Mouse (Mus musculus): ENCODE measurements around the gene Hps6. TPM values are rescaled to one million over a fixed set of nuclear protein-coding genes. Genes with fewer than 3 reads are reported as not detected.

The Hps6 gene
- polyA plus RNA-seq, 1 experiment from 2014 or later: 3.8 TPM

DNA sequence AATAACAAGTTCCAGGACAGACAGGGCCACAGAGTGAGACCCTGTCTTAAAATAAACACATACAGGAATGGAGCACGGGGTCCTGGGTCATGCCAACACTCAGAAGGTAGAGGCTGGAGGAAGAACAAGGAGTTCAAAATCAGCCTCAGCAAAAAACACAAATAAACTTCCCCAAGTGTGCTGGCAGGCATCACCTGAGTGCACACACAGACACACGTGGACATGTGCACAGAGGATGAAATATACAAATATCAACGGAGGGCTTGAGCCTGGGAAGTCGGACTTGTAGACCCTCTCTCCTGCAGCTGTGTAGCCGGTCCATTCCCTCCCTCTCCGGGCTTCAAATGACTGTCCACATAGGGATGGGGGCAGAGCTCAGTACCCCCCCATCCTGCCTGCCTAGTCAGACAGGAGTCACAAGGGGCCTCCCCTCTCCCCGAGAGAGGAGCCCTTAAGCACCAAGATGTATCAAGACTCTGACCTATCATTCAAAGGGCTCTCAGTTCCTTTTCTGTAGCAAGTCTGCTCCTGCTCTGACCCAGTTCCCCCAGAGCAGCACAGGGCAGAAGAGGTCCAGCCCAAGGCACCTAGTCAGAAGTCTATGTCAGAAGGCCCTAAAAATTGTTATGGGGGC is 38.1 kb downstream of the Hps6 start:
- Histone ChIP-seq H3K9me3 (no peaks in the 10 kb centered on the region), H3K4me3 (peak overlapping the region; percentile 93), H3K9ac (peak overlapping the region; percentile 99), H3K4me1 (replicated peaks) (peaks cover 80% of the 10 kb centered on the region), H3K27ac (peak overlapping the region; percentile 99), H3K27me3 (no peaks in the 10 kb centered on the region), H3K36me3 (0 out of 2 replicates have a peak, but pooled peaks cover under 1% of the 10 kb centered on the region), H3K4me2 (peak overlapping the region; percentile 98)
- ATAC-seq (ENCODE audit: low FRiP score): no peak
- WGBS: 12% methylated on average over 7 of the region's 7 CpGs

GRCm38 (mm10) chr19:46041933-46042475 is 38.7 kb downstream of the Hps6 start:
- Histone ChIP-seq H3K9me3 (no peaks in the 10 kb centered on the region), H3K4me1 (replicated peaks) (peaks cover 78% of the 10 kb centered on the region), H3K4me2 (peak overlapping the region; percentile 98), H3K27me3 (no peaks in the 10 kb centered on the region), H3K4me3 (peak overlapping the region; percentile 93), H3K27ac (peak overlapping the region; percentile 99), H3K9ac (peak overlapping the region; percentile 99), H3K36me3 (no peaks in the 10 kb centered on the region)
- WGBS: under 1% methylated on average over 12 of the region's 14 CpGs
- ATAC-seq (ENCODE audit: low FRiP score): peak; percentile 18; the same call in 1 of the 2 replicates

DNA sequence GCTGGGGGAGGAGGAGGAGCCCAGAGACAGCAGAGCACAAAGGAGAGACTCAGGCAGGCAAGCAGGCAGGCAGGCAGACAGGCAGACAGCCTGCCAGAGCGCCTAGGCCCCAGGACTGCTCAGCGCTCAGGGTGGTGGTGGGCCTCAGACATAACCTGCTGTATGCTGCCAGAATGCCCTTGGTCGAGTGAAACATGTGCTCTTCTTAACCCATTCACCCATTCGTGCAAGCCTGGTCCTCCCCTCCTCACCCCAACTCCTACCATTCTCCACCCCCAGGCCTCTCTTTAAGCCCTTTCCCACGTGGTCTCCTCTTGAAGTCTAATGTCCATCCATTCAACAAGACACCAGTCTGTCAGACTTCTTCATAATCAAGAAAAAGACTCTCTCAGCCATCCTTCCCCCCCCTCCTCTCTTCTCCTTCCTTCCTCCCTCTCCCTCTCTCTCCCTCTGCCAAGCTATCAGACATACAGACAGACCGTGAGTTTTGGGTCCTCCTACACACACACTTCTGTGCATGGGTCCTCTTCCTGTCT is 39.2 kb downstream of the Hps6 start:
- Histone ChIP-seq H3K27ac (peak overlapping the region; percentile 99), H3K27me3 (no peaks in the 10 kb centered on the region), H3K9me3 (no peaks in the 10 kb centered on the region), H3K4me1 (replicated peaks) (peaks cover 73% of the 10 kb centered on the region), H3K36me3 (no peaks in the 10 kb centered on the region), H3K4me3 (peak overlapping the region; percentile 93), H3K4me2 (peak overlapping the region; percentile 98), H3K9ac (peak overlapping the region; percentile 99)
- peak; percentile 21; the same call in 1 of the 2 replicates for ATAC-seq (ENCODE audit: low FRiP score)
- under 1% methylated on average over 6 of the region's 6 CpGs for WGBS

GRCm38 (mm10) chr19:46043380-46043779 is 40.1 kb downstream of the Hps6 start:
- peak overlapping the region; percentile 98 for H3K4me2 ChIP-seq
- H3K4me3 ChIP-seq: peak overlapping the region; percentile 93
- peak overlapping the region; percentile 99 for H3K9ac ChIP-seq
- WGBS: 58% methylated on average over 7 of the region's 7 CpGs
- ATAC-seq (ENCODE audit: low FRiP score): no peak
- no peaks in the 10 kb centered on the region for H3K36me3 ChIP-seq
- no peaks in the 10 kb centered on the region for H3K27me3 ChIP-seq
- peak overlapping the region; percentile 99 for H3K27ac ChIP-seq
- H3K4me1 ChIP-seq (replicated peaks): peaks cover 65% of the 10 kb centered on the region
- H3K9me3 ChIP-seq: no peaks in the 10 kb centered on the region

GRCm38 (mm10) chr19:46044271-46044992 is 41.1 kb downstream of the Hps6 start, which contains the start of gene Pprc1:
TSS of gene Pprc1 (plus strand) at chr19:46044886.
- peak within 1 kb of the TSS; percentile 93 for H3K4me3 ChIP-seq
- H3K9me3 ChIP-seq: no peaks in the 10 kb centered on the region
- peaks cover 60% of the 10 kb centered on the region for H3K4me1 ChIP-seq (replicated peaks)
- ATAC-seq (ENCODE audit: low FRiP score): peak; percentile 6
- peak within 1 kb of the TSS; percentile 99 for H3K9ac ChIP-seq
- peak within 1 kb of the TSS; percentile 99 for H3K27ac ChIP-seq
- under 1% methylated on average over 22 of the region's 34 CpGs for WGBS
- no peaks in the 10 kb centered on the region for H3K27me3 ChIP-seq
- H3K36me3 ChIP-seq: no peaks in the 10 kb centered on the region
- peak within 1 kb of the TSS; percentile 98 for H3K4me2 ChIP-seq

GRCm38 (mm10) chr19:46044993-46045695 is 41.8 kb downstream of the Hps6 start, which contains the start of gene Ldb1:
TSS of gene Ldb1 (minus strand) at chr19:46045214.
- ATAC-seq (ENCODE audit: low FRiP score): peak; percentile 75

DNA sequence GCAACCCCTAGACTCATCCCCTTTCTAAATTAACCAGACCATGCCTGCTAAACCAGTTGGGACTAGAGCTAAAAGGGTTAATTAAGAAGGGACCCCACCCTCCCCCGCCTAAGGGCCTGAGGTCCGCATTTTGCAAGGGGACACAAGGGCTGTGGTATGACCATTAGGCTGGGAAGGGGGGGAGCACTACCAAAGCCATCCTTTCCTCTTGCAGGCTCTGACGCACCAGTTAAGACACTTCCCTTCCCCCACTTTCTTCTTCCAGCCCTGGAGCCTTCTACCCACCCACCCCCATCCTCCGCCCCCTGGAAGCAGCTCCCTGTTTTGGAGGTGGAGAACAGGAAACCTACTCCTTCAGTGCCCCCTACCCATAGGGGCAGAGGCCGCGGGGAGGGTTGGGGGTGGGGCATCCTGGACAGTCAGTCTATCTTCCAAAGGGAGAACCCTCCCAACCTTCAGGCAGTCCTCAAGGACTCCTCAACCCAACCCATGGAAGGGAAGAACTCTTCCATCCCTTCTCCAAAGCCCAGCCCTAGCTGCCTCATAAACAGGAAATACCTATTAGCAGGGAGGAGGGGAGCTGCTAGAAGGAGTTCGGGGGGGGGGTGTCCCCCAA is 42.5 kb downstream of the Hps6 start:
- Histone ChIP-seq H3K36me3 (no peaks in the 10 kb centered on the region), H3K4me3 (peak overlapping the region; percentile 93), H3K4me1 (replicated peaks) (peaks cover 49% of the 10 kb centered on the region), H3K9ac (peak overlapping the region; percentile 99), H3K27me3 (no peaks in the 10 kb centered on the region), H3K4me2 (peak overlapping the region; percentile 98), H3K9me3 (no peaks in the 10 kb centered on the region), H3K27ac (peak overlapping the region; percentile 99)
- whole genome bisulfite sequencing: 1% methylated on average over 7 of the region's 7 CpGs
- peak; percentile 30 for ATAC-seq (ENCODE audit: low FRiP score)

More at GRCm38 (mm10) chr19:46044993-46045695, 41.8 kb downstream of the Hps6 start, which contains the start of gene Ldb1:
- Histone ChIP-seq H3K4me2 (peak within 1 kb of the TSS; percentile 98), H3K4me3 (peak within 1 kb of the TSS; percentile 93), H3K27ac (peak within 1 kb of the TSS; percentile 99), H3K27me3 (no peaks in the 10 kb centered on the region), H3K4me1 (replicated peaks) (peaks cover 55% of the 10 kb centered on the region), H3K36me3 (no peaks in the 10 kb centered on the region), H3K9ac (peak within 1 kb of the TSS; percentile 99), H3K9me3 (no peaks in the 10 kb centered on the region)
- 2% methylated on average over 61 of the region's 84 CpGs for WGBS

GRCm38 (mm10) chr19:46046621-46047025 is 43.3 kb downstream of the Hps6 start:
- ATAC-seq (ENCODE audit: low FRiP score): no peak
- Histone ChIP-seq H3K9ac (no peak overlapping the region; the same call in 1 of the 2 replicates), H3K27ac (peak overlapping the region; percentile 99), H3K36me3 (no peaks in the 10 kb centered on the region), H3K9me3 (no peaks in the 10 kb centered on the region), H3K4me2 (0 out of 2 replicates have a peak overlapping the region, but pooled peaks have one; percentile 98), H3K4me1 (replicated peaks) (peaks cover 41% of the 10 kb centered on the region), H3K4me3 (no peak overlapping the region), H3K27me3 (no peaks in the 10 kb centered on the region)
- WGBS: 6% methylated on average over 10 of the region's 10 CpGs

- no peaks in the 10 kb centered on the region for H3K36me3 ChIP-seq
- H3K9me3 ChIP-seq: no peaks in the 10 kb centered on the region
- H3K9ac ChIP-seq: no peak overlapping the region
- 68% methylated on average over 2 of the region's 2 CpGs for WGBS
- no peak overlapping the region for H3K4me2 ChIP-seq
- no peak overlapping the region for H3K4me3 ChIP-seq
- no peaks in the 10 kb centered on the region for H3K27me3 ChIP-seq
- peaks cover 32% of the 10 kb centered on the region for H3K4me1 ChIP-seq (replicated peaks)
- no peak for ATAC-seq (ENCODE audit: low FRiP score)
- no peak overlapping the region for H3K27ac ChIP-seq
These were observed 44.1 kb downstream of the Hps6 start for GRCm38 (mm10) chr19:46047426-46047825.

- H3K27ac ChIP-seq: no peak overlapping the region
- no peak for ATAC-seq (ENCODE audit: low FRiP score)
- no peaks in the 10 kb centered on the region for H3K36me3 ChIP-seq
- H3K9ac ChIP-seq: no peak overlapping the region
- WGBS: 77% methylated on average over 4 of the region's 4 CpGs
- H3K27me3 ChIP-seq: no peaks in the 10 kb centered on the region
- no peak overlapping the region for H3K4me2 ChIP-seq
- peaks cover 15% of the 10 kb centered on the region for H3K4me1 ChIP-seq (replicated peaks)
- H3K4me3 ChIP-seq: no peak overlapping the region
- H3K9me3 ChIP-seq: no peaks in the 10 kb centered on the region
These were observed 45.8 kb downstream of the Hps6 start for GRCm38 (mm10) chr19:46049129-46049528.

GRCm38 (mm10) chr19:46050462-46050861 is 47.2 kb downstream of the Hps6 start:
- Histone ChIP-seq H3K9ac (no peak overlapping the region), H3K9me3 (no peaks in the 10 kb centered on the region), H3K4me2 (no peak overlapping the region), H3K4me1 (replicated peaks) (peaks cover 13% of the 10 kb centered on the region), H3K27ac (no peak overlapping the region), H3K4me3 (no peak overlapping the region), H3K27me3 (no peaks in the 10 kb centered on the region), H3K36me3 (no peaks in the 10 kb centered on the region)
- no peak for ATAC-seq (ENCODE audit: low FRiP score)
- WGBS: 86% methylated on average over 2 of the region's 2 CpGs
